Mouse (Mus musculus) midbrain, embryonic 10.5 days (tissue): ENCODE measurements around the gene Tbc1d2. TPM values are rescaled to one million over a fixed set of nuclear protein-coding genes. Genes with fewer than 3 reads are reported as not detected.
"Not testable (repeated sequence)": the region's sequence is repeated elsewhere in the genome, so short reads cannot be mapped to it uniquely, and the experiment has no call there.

Experiments
- DNase-seq: peaks from one replicate; pipeline ENCODE4 v3.0.0-alpha.2; 2017; ENCODE audit warnings: low spot score
- H3K27ac ChIP-seq: fragments of 300-500 bp; sonication (generic); replicated peaks from 2 replicates; pipeline ENCODE4 v1.5.1; 2016; ENCODE audit warnings: mild to moderate bottlenecking
- H3K27me3 ChIP-seq: fragments of 300-500 bp; sonication (generic); 2 replicates; pipeline ENCODE4 v1.6.1; 2016; ENCODE audit warnings: low read depth, mild to moderate bottlenecking; ENCODE audit not compliant: poor library complexity, severe bottlenecking
- H3K36me3 ChIP-seq: fragments of 300-500 bp; sonication (generic); 2 replicates; pipeline ENCODE4 v1.6.1; 2016; ENCODE audit warnings: mild to moderate bottlenecking, moderate library complexity
- H3K4me1 ChIP-seq: fragments of 300-500 bp; sonication (generic); 2 replicates; pipeline ENCODE4 v1.6.1; 2016
- H3K4me3 ChIP-seq: fragments of 300-500 bp; sonication (generic); 2 replicates; pipeline ENCODE4 v1.5.1; 2016; ENCODE audit warnings: mild to moderate bottlenecking, moderate library complexity
- H3K9me3 ChIP-seq: fragments of 300-500 bp; sonication (generic); replicated peaks from 2 replicates; pipeline ENCODE4 v1.6.1; 2016; ENCODE audit warnings: mild to moderate bottlenecking
- WGBS: fragments of 180-500 bp; shearing (Covaris S2); methylation state at CpG from one replicate; pipeline ENCODE4 v1.1.7; 2016; 5-methylcytosine and 5-hydroxymethylcytosine counted together
- polyA plus RNA-seq: library from polyadenylated mRNA; unstranded; fragments of >200 nt; fragmentation: Nextera tagmentation; extraction: Ambion mirVana; gene quantifications from 2 replicates; pipeline ENCODE4 v1.2.1, GENCODE M21; 2016

The Tbc1d2 gene
- polyA plus RNA-seq, 1 experiment from 2014 or later: 0.65 TPM

DNA sequence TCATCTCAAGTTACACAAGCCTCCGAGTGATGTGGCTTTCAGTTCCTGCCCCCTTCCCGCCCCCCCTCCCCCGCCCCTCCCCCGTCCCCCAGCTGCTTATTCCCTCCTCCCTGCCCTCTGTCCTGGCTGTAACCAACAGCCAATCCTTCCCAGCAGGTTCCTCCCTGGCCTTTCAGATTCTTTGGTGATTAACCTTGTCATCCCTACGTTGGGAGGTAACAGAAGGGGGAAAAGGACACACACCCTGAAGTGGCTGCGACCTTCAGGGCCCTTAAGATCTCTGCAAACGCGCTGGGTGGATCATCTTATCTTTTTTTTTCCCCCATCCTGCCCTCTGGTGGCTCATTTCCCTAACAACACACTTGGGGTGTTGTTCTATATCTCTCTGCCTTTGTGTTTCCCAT is 15.4 kb upstream of the Tbc1d2 start:
- Histone ChIP-seq H3K36me3 (no peaks in the 10 kb centered on the region), H3K9me3 (no peaks in the 10 kb centered on the region), H3K27me3 (peaks cover 17% of the 10 kb centered on the region; the same call in 1 of the 2 replicates), H3K4me1 (peaks cover 43% of the 10 kb centered on the region), H3K27ac (peak overlapping the region; percentile 93), H3K4me3 (peak overlapping the region; percentile 61)
- WGBS: 1% methylated on average over 7 of the region's 8 CpGs
- peak; percentile 61 for DNase-seq

DNA sequence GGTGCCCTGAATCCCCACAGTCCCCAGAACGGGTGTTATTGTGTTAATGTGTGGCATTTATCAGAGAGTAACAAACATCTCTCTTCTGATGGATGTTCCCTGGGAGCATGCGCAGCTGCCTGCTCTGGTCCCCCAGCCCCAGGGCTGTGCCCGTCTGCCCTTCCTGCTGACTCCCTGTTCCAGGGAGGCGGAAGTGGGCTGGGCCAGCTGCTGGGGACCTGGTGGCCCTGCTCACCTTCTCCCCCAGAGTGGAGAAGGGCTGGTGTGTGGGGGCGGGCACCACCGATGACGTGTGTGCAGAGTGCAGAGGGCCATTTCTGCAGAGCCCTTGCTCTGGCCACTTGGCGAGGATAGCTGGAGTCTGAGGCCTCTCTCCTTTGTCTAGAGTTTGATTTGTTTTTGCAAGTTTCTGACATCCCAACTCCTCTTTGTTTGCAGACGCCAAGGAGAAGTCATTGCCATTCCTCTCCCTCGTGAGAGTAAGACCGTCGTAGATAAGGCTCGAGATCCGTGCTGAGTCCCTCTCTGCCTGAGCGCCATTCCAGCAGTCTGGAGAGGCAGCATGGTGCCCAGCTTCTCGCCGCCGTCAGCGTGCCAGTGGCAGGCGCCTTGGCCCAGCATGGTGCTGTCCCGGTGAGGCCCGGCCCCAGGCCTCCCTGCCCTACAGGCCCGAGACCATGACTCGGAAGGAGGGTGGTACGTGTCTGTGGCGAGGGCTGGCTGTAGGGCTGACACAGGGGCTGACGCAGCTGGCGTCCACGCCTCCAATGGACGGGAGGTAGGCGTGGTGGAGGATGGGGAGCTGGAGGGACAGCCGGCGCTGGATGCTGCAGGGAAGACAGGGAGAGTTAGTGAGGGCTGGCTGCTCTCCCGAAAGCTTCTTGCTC is 14.4 kb upstream of the Tbc1d2 start:
- Histone ChIP-seq H3K4me1 (peaks cover 43% of the 10 kb centered on the region), H3K9me3 (no peaks in the 10 kb centered on the region), H3K27ac (peak overlapping the region; percentile 93), H3K36me3 (no peaks in the 10 kb centered on the region), H3K27me3 (peaks cover 17% of the 10 kb centered on the region; the same call in 1 of the 2 replicates), H3K4me3 (peak overlapping the region; percentile 61)
- peak; percentile 81 for DNase-seq
- WGBS: 3% methylated on average over 34 of the region's 34 CpGs

GRCm38 (mm10) chr4:46661433-46661832 is 11.4 kb upstream of the Tbc1d2 start:
- WGBS: 81% methylated on average over 9 of the region's 9 CpGs
- no peak for DNase-seq

GRCm38 (mm10) chr4:46658946-46659345 is 8.9 kb upstream of the Tbc1d2 start:
- Histone ChIP-seq H3K36me3 (no peaks in the 10 kb centered on the region), H3K27ac (no peak overlapping the region), H3K4me3 (no peak overlapping the region), H3K9me3 (no peaks in the 10 kb centered on the region), H3K4me1 (peaks cover 8% of the 10 kb centered on the region), H3K27me3 (peaks cover 26% of the 10 kb centered on the region; the same call in 1 of the 2 replicates)
- DNase-seq: no peak
- WGBS: 63% methylated on average over 5 of the region's 5 CpGs

More at GRCm38 (mm10) chr4:46661433-46661832, 11.4 kb upstream of the Tbc1d2 start:
- Histone ChIP-seq H3K27ac (no peak overlapping the region), H3K4me1 (peaks cover 32% of the 10 kb centered on the region), H3K27me3 (peaks cover 17% of the 10 kb centered on the region; the same call in 1 of the 2 replicates), H3K9me3 (no peaks in the 10 kb centered on the region), H3K36me3 (no peaks in the 10 kb centered on the region), H3K4me3 (no peak overlapping the region)

GRCm38 (mm10) chr4:46657116-46657515 is 7.1 kb upstream of the Tbc1d2 start:
- H3K9me3 ChIP-seq: no peaks in the 10 kb centered on the region
- WGBS: 16% methylated on average over 5 of the region's 5 CpGs

GRCm38 (mm10) chr4:46655956-46656355 is 5.9 kb upstream of the Tbc1d2 start:
- 80% methylated on average over 2 of the region's 2 CpGs for WGBS
- no peak for DNase-seq
- peaks cover 28% of the 10 kb centered on the region for H3K27me3 ChIP-seq
- H3K36me3 ChIP-seq: no peaks in the 10 kb centered on the region
- no peaks in the 10 kb centered on the region for H3K9me3 ChIP-seq
- no peak overlapping the region for H3K4me3 ChIP-seq
- no peak overlapping the region for H3K27ac ChIP-seq
- peaks cover under 1% of the 10 kb centered on the region; the same call in 1 of the 2 replicates for H3K4me1 ChIP-seq

More at GRCm38 (mm10) chr4:46657116-46657515, 7.1 kb upstream of the Tbc1d2 start:
- H3K27me3 ChIP-seq: peaks cover 26% of the 10 kb centered on the region
- DNase-seq: peak; percentile 72
- no peak overlapping the region for H3K27ac ChIP-seq
- no peak overlapping the region for H3K4me3 ChIP-seq
- no peaks in the 10 kb centered on the region for H3K36me3 ChIP-seq
- H3K4me1 ChIP-seq: no peaks in the 10 kb centered on the region

GRCm38 (mm10) chr4:46655298-46655697 is 5.3 kb upstream of the Tbc1d2 start:
- no peaks in the 10 kb centered on the region for H3K36me3 ChIP-seq
- no peak overlapping the region for H3K4me3 ChIP-seq
- no peaks in the 10 kb centered on the region for H3K9me3 ChIP-seq
- no peak overlapping the region for H3K27ac ChIP-seq
- WGBS: 78% methylated on average over 1 of the region's 1 CpGs
- H3K27me3 ChIP-seq: peaks cover 31% of the 10 kb centered on the region
- peaks cover 6% of the 10 kb centered on the region for H3K4me1 ChIP-seq
- no peak for DNase-seq

- H3K36me3 ChIP-seq: no peaks in the 10 kb centered on the region
- no peaks in the 10 kb centered on the region for H3K9me3 ChIP-seq
- no peak overlapping the region for H3K27ac ChIP-seq
- peak overlapping the region; percentile 74 for H3K4me3 ChIP-seq
- DNase-seq: no peak
- H3K4me1 ChIP-seq: peaks cover 14% of the 10 kb centered on the region
- peaks cover 49% of the 10 kb centered on the region for H3K27me3 ChIP-seq
- 65% methylated on average over 4 of the region's 4 CpGs for WGBS
These were observed 848 bp downstream of the Tbc1d2 start for GRCm38 (mm10) chr4:46649161-46649560.

DNA sequence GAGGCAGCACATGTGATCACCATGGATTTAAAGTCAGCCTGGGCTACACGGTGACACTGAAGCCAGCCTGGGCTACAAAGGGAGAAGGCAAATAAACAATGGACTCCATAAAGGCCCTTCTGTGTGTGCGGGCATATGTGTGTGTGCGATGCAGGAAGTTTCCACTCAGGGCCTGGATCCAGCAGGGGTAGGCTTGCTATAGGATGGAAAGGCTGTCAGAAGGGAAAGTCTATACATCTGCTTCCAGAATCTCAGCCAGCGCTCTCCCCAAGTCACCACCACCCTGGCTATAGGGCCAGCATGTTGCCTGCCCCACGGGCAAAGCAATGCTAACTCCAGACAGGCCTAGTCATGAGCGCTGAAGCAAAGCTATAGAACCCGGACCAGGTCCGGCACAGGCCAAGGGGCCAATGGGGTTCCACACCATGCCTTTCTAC is 6.3 kb downstream of the Tbc1d2 start:
- Histone ChIP-seq H3K36me3 (no peaks in the 10 kb centered on the region), H3K27me3 (peaks cover 13% of the 10 kb centered on the region), H3K27ac (no peak overlapping the region), H3K9me3 (no peaks in the 10 kb centered on the region), H3K4me3 (no peak overlapping the region), H3K4me1 (peaks cover 8% of the 10 kb centered on the region)
- 87% methylated on average over 8 of the region's 8 CpGs for WGBS
- no peak for DNase-seq

DNA sequence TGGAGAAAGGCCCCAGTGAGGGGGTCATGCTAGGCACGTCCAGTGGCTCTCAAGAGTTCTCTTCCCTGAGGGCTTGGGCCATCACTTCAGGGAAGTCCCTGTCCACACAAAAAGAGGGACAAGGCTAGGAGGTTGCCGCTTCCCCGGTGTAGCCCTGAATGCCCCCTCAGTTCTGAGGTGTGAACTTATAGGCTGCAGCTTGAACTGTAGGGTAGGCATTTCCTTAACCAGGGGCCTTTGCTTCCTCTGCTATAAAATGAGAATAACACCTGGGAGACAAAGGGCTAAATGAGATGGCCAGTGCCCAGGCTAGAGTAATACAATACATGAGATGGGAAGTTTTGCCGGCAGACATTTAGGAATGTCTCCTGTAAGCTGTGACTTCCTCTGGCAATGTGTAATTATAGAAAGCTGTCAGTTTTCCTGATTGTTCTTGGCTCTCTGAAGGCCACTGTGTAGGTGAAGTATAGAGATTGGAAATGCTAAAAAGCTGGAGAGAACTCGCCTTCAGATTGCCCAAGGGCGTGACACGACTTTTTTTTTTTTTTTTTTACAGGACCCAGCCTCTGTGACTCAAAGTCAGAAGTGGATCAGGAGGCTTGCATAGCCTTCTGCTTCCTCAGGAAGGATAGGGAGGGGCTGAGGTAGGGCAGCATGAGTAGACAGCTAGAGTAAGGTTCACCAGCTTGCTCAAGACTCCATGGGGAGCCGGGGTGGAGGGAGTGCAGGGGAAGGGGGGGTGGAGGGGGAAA is 6.9 kb downstream of the Tbc1d2 start:
- no peak for DNase-seq
- WGBS: 81% methylated on average over 8 of the region's 8 CpGs
- no peak overlapping the region for H3K27ac ChIP-seq
- peaks cover 7% of the 10 kb centered on the region for H3K27me3 ChIP-seq
- no peaks in the 10 kb centered on the region for H3K36me3 ChIP-seq
- no peaks in the 10 kb centered on the region for H3K9me3 ChIP-seq
- no peak overlapping the region for H3K4me3 ChIP-seq
- H3K4me1 ChIP-seq: peaks cover 8% of the 10 kb centered on the region

DNA sequence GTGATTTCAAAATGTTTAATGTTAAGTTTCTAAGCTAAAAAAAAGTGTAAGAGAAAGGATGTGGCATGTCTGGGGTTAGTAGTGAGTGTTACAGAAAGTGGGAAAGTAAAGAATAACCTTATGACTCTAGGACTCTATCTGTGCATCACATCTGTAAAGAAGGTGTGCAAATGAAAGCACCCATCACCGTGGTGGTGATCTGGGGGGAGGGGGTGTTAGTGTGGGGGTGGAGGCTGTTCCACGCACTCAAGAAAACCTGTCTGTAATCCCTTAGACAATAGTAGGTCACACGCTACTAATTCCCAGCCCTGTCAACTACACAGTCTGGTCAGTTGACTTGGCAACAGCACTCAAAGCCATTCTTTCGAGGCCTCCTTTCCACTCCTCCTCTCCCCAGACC is 8.7 kb downstream of the Tbc1d2 start:
- H3K27ac ChIP-seq: peak overlapping the region; percentile 50
- 38% methylated on average over 4 of the region's 4 CpGs for WGBS
- no peak overlapping the region for H3K4me3 ChIP-seq
- DNase-seq: no peak
- H3K4me1 ChIP-seq: peaks cover 8% of the 10 kb centered on the region
- H3K27me3 ChIP-seq: no peaks in the 10 kb centered on the region
- no peaks in the 10 kb centered on the region for H3K36me3 ChIP-seq
- H3K9me3 ChIP-seq: no peaks in the 10 kb centered on the region

DNA sequence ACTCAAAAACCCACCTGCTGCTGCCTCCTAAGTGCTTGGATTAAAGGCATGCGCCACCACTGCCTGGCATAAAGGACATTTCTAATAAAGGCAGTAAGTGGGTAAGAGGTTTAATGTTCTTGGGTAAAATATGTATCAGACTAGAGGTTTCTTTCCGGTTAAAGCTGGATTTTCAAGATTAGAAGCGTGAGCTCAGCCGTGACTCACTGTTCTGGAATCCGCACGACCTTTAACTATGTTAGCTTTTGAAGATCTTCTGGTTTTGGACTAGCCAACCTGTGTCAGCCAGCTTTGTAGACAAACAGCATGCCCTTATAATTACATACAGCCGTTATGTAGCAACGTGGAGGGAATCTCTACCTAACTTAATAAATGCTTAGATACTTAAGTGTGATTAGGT is 10.1 kb downstream of the Tbc1d2 start:
- no peaks in the 10 kb centered on the region for H3K27me3 ChIP-seq
- whole genome bisulfite sequencing: 89% methylated on average over 8 of the region's 8 CpGs
- no peak overlapping the region for H3K27ac ChIP-seq
- H3K4me3 ChIP-seq: no peak overlapping the region
- peaks cover 8% of the 10 kb centered on the region for H3K4me1 ChIP-seq
- H3K9me3 ChIP-seq: no peaks in the 10 kb centered on the region
- DNase-seq: no peak
- H3K36me3 ChIP-seq: no peaks in the 10 kb centered on the region

DNA sequence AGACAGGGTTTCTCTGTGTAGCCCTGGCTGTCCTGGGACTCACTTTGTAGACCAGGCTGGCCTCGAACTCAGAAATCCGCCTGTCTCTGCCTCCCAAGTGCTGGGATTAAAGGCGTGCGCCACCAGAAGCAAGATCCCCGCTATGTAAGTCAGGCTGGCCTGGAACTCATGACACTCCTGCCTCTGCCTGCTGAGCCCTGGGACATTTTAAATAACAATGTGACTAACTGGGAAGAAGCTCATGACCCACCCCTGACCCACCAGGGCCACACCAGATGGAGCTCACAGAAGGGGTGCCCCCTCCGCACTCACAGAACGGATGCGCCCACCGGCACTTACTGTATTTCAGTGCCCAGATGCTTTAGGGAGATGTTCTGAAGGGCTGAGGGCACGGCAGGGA is 12.8 kb downstream of the Tbc1d2 start:
- WGBS: 93% methylated on average over 10 of the region's 10 CpGs
- DNase-seq: not testable (repeated sequence)

More for the DNA sequence above, 12.8 kb downstream of the Tbc1d2 start:
- not testable (repeated sequence) for H3K27me3 ChIP-seq, H3K27ac ChIP-seq, H3K4me3 ChIP-seq, H3K4me1 ChIP-seq, H3K36me3 ChIP-seq, H3K9me3 ChIP-seq
